Mouse (Mus musculus): Measurements from ENCODE around the gene Gm40193. TPM values are rescaled to one million over a fixed set of nuclear protein-coding genes. Genes with fewer than 3 reads are reported as not detected.
"Not testable (repeated sequence)": the region's sequence is repeated elsewhere in the genome, so short reads cannot be mapped to it uniquely, and the experiment has no call there.

The Gm40193 gene
- polyA plus RNA-seq, 1 experiment from 2014 or later = not detected

GRCm38 (mm10) chr11:70562995-70563469, 30.3 kb upstream of the Gm40193 start:
- H3K36me3 ChIP-seq (ENCODE audit: inconsistent target) = peaks cover 10% of the 10 kb centered on the region
- peak overlapping the region; percentile 37 for H3K27ac ChIP-seq
- H3K4me3 ChIP-seq (ENCODE audit: inconsistent target) = peak overlapping the region; percentile 70
- peaks cover 51% of the 10 kb centered on the region; the same call in 1 of the 2 replicates for H3K79me2 ChIP-seq (ENCODE audit: inconsistent target)
- 2% methylated on average over 29 of the region's 31 CpGs for WGBS (ENCODE audit: missing documents)

- Histone ChIP-seq H3K4me3 (ENCODE audit: inconsistent target) (peak within 1 kb of the TSS; percentile 70), H3K36me3 (ENCODE audit: inconsistent target) (peaks cover 14% of the 10 kb centered on the region), H3K79me2 (ENCODE audit: inconsistent target) (peaks cover 45% of the 10 kb centered on the region; the same call in 1 of the 2 replicates), H3K27ac (peak within 1 kb of the TSS; percentile 37)
- under 1% methylated on average over 43 of the region's 57 CpGs for WGBS (ENCODE audit: missing documents)
Measured at GRCm38 (mm10) chr11:70562287-70562994, 29.7 kb upstream of the Gm40193 start, which contains the start of gene Mink1. TSS of gene Mink1 (plus strand) at chr11:70562881.

- H3K36me3 ChIP-seq (ENCODE audit: inconsistent target) = peaks cover 15% of the 10 kb centered on the region
- H3K27ac ChIP-seq = no peak overlapping the region
- peaks cover 40% of the 10 kb centered on the region; the same call in 1 of the 2 replicates for H3K79me2 ChIP-seq (ENCODE audit: inconsistent target)
- 20% methylated on average over 2 of the region's 2 CpGs for WGBS (ENCODE audit: missing documents)
- H3K4me3 ChIP-seq (ENCODE audit: inconsistent target) = peak overlapping the region; percentile 48; the same call in 1 of the 2 replicates
Measured at GRCm38 (mm10) chr11:70561937-70562286, 29.2 kb upstream of the Gm40193 start.

GRCm38 (mm10) chr11:70557545-70557944, 24.8 kb upstream of the Gm40193 start:
- Histone ChIP-seq H3K79me2 (ENCODE audit: inconsistent target) (no peaks in the 10 kb centered on the region), H3K36me3 (ENCODE audit: inconsistent target) (peaks cover 49% of the 10 kb centered on the region), H3K27ac (no peak overlapping the region), H3K4me3 (ENCODE audit: inconsistent target) (no peak overlapping the region)
- WGBS (ENCODE audit: missing documents) = 91% methylated on average over 9 of the region's 9 CpGs

- WGBS (ENCODE audit: missing documents) = 93% methylated on average over 7 of the region's 7 CpGs
- Histone ChIP-seq H3K27ac (no peak overlapping the region), H3K36me3 (ENCODE audit: inconsistent target) (peaks cover 65% of the 10 kb centered on the region), H3K79me2 (ENCODE audit: inconsistent target) (no peaks in the 10 kb centered on the region), H3K4me3 (ENCODE audit: inconsistent target) (no peak overlapping the region)
Measured at GRCm38 (mm10) chr11:70553940-70554339, 21.2 kb upstream of the Gm40193 start.

- 91% methylated on average over 8 of the region's 8 CpGs for WGBS (ENCODE audit: missing documents)
- peaks cover 68% of the 10 kb centered on the region for H3K36me3 ChIP-seq (ENCODE audit: inconsistent target)
- no peaks in the 10 kb centered on the region for H3K79me2 ChIP-seq (ENCODE audit: inconsistent target)
- H3K27ac ChIP-seq = no peak overlapping the region
- no peak overlapping the region for H3K4me3 ChIP-seq (ENCODE audit: inconsistent target)
Measured at GRCm38 (mm10) chr11:70551526-70551925, 18.8 kb upstream of the Gm40193 start.

- no peak overlapping the region for H3K27ac ChIP-seq
- H3K4me3 ChIP-seq (ENCODE audit: inconsistent target) = no peak overlapping the region
- 81% methylated on average over 7 of the region's 7 CpGs for WGBS (ENCODE audit: missing documents)
- peaks cover 26% of the 10 kb centered on the region; the same call in 1 of the 2 replicates for H3K79me2 ChIP-seq (ENCODE audit: inconsistent target)
- H3K36me3 ChIP-seq (ENCODE audit: inconsistent target) = peaks cover 59% of the 10 kb centered on the region
Measured at GRCm38 (mm10) chr11:70544496-70544895, 11.8 kb upstream of the Gm40193 start.

GRCm38 (mm10) chr11:70541415-70541814, 8.7 kb upstream of the Gm40193 start:
- 93% methylated on average over 5 of the region's 5 CpGs for WGBS (ENCODE audit: missing documents)
- H3K36me3 ChIP-seq (ENCODE audit: inconsistent target) = peaks cover 40% of the 10 kb centered on the region
- no peak overlapping the region for H3K4me3 ChIP-seq (ENCODE audit: inconsistent target)
- H3K27ac ChIP-seq = no peak overlapping the region
- H3K79me2 ChIP-seq (ENCODE audit: inconsistent target) = peaks cover 26% of the 10 kb centered on the region; the same call in 1 of the 2 replicates

- peak overlapping the region; percentile 22; the same call in 1 of the 2 replicates for H3K27ac ChIP-seq
- WGBS (ENCODE audit: missing documents) = 91% methylated on average over 7 of the region's 7 CpGs
- peaks cover 26% of the 10 kb centered on the region; the same call in 1 of the 2 replicates for H3K79me2 ChIP-seq (ENCODE audit: inconsistent target)
- H3K4me3 ChIP-seq (ENCODE audit: inconsistent target) = peak overlapping the region; percentile 36
- H3K36me3 ChIP-seq (ENCODE audit: inconsistent target) = peaks cover 35% of the 10 kb centered on the region
Measured at GRCm38 (mm10) chr11:70540928-70541327, 8.2 kb upstream of the Gm40193 start.

- WGBS (ENCODE audit: missing documents) = 1% methylated on average over 34 of the region's 65 CpGs
- peaks cover 26% of the 10 kb centered on the region; the same call in 1 of the 2 replicates for H3K79me2 ChIP-seq (ENCODE audit: inconsistent target)
- H3K4me3 ChIP-seq (ENCODE audit: inconsistent target) = peak within 1 kb of the TSS; percentile 48
- peak within 1 kb of the TSS; percentile 51 for H3K27ac ChIP-seq
- peaks cover 29% of the 10 kb centered on the region for H3K36me3 ChIP-seq (ENCODE audit: inconsistent target)
Measured at GRCm38 (mm10) chr11:70539877-70540587, 7.3 kb upstream of the Gm40193 start, which contains the start of gene Pld2. TSS of gene Pld2 (plus strand) at chr11:70540064.

- H3K79me2 ChIP-seq (ENCODE audit: inconsistent target) = peaks cover 26% of the 10 kb centered on the region; the same call in 1 of the 2 replicates
- peak overlapping the region; percentile 48 for H3K4me3 ChIP-seq (ENCODE audit: inconsistent target)
- peak overlapping the region; percentile 51 for H3K27ac ChIP-seq
- H3K36me3 ChIP-seq (ENCODE audit: inconsistent target) = peaks cover 23% of the 10 kb centered on the region
- WGBS (ENCODE audit: missing documents) = 17% methylated on average over 9 of the region's 9 CpGs
Measured at GRCm38 (mm10) chr11:70539423-70539822, 6.7 kb upstream of the Gm40193 start.

GRCm38 (mm10) chr11:70531065-70531464, 1.7 kb downstream of the Gm40193 start:
- H3K4me3 ChIP-seq (ENCODE audit: inconsistent target); H3K27ac ChIP-seq: not testable (repeated sequence)
- peaks cover 19% of the 10 kb centered on the region for H3K36me3 ChIP-seq (ENCODE audit: inconsistent target)
- H3K79me2 ChIP-seq (ENCODE audit: inconsistent target) = peaks cover 15% of the 10 kb centered on the region
- 43% methylated on average over 1 of the region's 2 CpGs for WGBS (ENCODE audit: missing documents)

GRCm38 (mm10) chr11:70528610-70529009, 4.1 kb downstream of the Gm40193 start:
- peak overlapping the region; percentile 79 for H3K27ac ChIP-seq
- 59% methylated on average over 7 of the region's 7 CpGs for WGBS (ENCODE audit: missing documents)
- peaks cover 19% of the 10 kb centered on the region for H3K36me3 ChIP-seq (ENCODE audit: inconsistent target)
- H3K79me2 ChIP-seq (ENCODE audit: inconsistent target) = peaks cover 23% of the 10 kb centered on the region
- H3K4me3 ChIP-seq (ENCODE audit: inconsistent target) = no peak overlapping the region

- H3K27ac ChIP-seq = peak overlapping the region; percentile 79
- H3K36me3 ChIP-seq (ENCODE audit: inconsistent target) = peaks cover 19% of the 10 kb centered on the region
- peak overlapping the region; percentile 97 for H3K4me3 ChIP-seq (ENCODE audit: inconsistent target)
- peaks cover 23% of the 10 kb centered on the region for H3K79me2 ChIP-seq (ENCODE audit: inconsistent target)
- 99% methylated on average over 12 of the region's 12 CpGs for WGBS (ENCODE audit: missing documents)
Measured at GRCm38 (mm10) chr11:70526211-70526610, 6.5 kb downstream of the Gm40193 start.

Measured in macrophage (primary cell).